Mouse (Mus musculus): ENCODE data around the gene Ccdc117.
"Not testable (repeated sequence)": the region's sequence is repeated elsewhere in the genome, so short reads cannot be mapped to it uniquely, and the experiment has no call there.

The Ccdc117 gene

GRCm38 (mm10) chr11:5510686-5511085 is 31.3 kb downstream of the Ccdc117 start:
- in situ Hi-C loops (cut with MboI, MseI): not testable (repeated sequence)

GRCm38 (mm10) chr11:5510099-5510391 is 31.9 kb downstream of the Ccdc117 start:
- in situ Hi-C loops (cut with MboI, MseI): no loop called here

DNA sequence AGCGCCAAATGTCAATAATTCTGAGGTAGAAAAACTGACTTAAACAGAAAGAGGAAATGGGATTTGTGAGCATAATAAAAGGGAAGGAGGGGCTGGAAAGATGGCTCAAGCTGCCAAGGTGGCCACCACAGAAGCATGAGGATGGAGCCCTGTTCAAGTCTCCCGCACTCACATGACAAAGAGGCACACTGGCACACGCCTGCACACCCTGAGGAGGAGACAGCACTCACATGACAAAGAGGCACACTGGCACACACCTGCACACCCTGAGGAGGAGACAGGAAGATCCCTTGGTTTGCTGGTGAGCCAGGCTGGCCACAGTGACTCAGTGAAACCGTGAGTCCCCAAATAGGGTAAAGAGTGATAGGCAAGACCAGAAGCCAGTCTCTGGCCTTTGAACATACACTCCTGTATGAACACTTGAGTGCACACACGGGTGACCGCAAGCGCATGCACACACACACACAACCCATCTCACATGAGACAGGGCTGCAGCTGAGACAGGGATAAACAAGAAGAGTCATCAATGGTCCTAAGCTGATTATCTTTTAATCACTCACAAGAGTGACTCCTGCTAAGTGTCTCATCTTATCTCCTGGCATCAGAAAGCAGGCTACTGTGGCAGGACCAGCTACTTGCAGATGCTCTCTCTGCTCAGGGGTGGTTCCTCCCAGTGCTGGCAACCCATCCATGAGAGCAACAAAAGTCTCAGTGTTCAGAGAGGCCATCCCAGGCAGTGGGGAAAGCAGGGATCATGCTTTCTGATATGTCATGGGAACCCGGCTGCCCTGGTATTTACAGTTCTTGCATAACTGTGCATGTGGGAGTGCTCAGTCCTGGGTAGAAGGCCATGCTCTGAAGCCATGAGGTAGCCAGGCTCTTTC is 32.5 kb downstream of the Ccdc117 start:
- in situ Hi-C loops (cut with MboI, MseI): no loop called here

DNA sequence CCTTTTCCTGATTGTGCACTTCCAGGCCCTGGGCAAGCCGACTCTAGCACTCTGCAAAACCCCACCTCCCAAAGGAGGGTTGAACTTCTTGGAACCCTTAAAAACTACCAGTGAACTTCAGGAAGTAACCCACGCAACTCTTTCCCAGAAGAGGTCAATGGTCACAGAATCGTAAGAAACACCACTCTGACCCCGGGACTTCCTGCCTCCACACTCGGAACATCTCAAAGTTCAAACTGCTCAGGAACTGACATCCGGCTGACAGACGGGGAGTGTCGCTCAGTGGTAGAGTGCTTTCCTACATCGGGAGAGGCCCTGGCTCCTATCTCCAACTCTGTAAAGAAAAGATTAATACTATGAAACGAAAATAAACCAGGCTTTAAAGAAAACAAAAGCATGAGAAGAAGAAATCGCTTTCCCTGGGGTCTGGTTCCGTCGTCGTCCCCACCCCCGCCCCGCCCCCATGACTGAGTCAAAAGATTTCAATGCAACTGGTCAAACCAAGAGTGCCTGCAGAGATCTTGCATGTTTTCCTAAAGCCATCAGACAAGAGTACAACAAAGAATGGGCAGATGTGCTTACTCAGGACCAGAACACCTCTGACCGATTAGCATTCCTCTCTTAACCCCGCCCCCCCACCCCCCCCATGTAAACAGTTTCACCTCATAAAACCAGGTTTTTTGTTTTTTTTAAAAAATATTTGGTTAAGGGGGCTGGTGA is 36.0 kb downstream of the Ccdc117 start:
- in situ Hi-C loops (cut with MboI, MseI): no loop called here

DNA sequence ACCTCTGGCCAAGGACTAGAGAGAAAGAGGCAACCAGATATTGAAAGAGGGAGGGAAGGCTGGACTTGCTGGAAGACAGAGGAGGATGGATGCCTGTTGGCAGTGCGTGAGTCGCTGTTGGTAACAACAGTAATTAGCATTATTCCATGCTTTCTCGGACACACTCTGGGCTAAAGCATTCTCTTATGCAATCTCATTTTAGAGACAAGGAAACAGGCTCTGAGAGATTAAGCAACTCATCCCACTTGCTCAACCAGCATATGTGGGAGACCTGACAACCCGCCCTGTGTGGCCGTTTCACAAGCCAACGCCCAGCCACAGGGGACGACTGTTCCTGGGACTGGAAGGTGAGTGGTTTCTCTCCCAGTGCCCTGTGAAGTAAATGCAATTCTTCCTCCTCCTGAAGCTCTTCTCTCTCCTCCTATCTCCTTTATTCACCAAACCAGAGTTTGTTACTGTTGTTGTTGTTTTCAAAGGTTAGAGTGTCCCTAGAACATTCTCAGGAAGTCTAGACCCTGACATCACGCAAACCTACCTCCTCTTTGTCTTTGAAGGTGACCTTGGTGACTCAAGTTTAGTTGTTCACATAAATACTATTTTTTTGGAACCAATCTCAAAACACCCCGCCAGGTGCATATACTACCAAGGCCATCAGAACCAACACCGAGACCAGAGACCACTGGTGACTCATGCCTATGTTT is 39.5 kb downstream of the Ccdc117 start:
- in situ Hi-C loops (cut with MboI, MseI): no loop called here

- in situ Hi-C loops (cut with MboI, MseI): no loop called here
Measured at GRCm38 (mm10) chr11:5500903-5501741, 40.9 kb downstream of the Ccdc117 start.

- in situ Hi-C loops (cut with MboI, MseI): no loop called here
Measured at GRCm38 (mm10) chr11:5499961-5500644, 41.9 kb downstream of the Ccdc117 start.

DNA sequence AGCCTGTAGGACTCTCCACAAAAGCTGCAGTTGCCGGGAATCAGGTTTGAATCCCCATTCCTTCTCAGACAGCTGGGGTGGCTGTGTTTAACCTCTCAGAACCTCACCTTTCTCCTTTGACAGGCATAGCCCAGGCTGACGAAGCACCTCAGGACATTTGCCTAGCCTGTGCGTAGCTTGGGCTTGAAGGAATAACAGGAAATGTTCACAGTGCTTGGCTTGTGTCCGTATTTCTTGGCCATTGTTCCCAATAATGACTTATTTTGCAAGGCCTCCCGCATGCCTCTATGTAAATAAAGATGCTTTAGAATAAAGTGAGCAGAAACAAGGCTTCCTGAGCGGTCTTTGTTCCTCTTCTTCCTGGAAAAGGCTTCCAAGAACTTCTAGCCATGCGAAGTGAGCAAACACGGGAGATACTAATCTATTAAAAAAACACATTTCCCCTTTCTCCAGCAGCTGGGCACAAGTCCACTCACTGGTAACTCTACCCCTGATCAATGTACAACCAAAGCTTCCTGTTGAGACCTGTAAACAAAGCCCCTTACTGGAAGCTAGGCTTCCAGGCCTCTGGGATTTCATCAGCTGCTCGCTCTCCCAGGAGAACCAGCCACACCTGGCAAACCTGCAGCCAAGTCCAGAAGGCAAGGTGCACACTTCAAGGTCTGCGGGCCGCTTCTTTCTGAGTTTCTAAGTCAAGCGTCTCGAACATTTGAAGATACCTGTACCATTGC is 42.9 kb downstream of the Ccdc117 start:
- in situ Hi-C loops (cut with MboI, MseI): no loop called here

DNA sequence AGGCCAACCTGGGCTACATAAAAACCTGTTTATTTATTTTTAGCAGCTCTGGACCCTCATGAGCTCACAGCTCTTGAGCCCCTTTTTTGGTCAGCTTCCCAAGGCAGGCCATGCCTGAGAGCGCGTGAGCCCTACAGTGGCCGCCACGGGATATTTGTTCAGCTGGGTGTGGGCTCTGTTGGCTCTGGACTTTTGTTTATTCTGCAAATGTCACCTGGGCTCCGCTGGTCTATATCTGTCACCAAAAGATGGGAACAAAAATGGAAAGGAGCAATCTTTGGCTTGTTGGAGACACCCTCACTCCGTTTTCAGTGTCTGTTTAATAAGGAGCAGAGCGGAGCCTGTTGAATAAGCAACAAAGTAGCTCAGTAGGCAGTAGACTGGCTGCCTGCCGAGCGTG is 43.6 kb downstream of the Ccdc117 start:
- in situ Hi-C loops (cut with MboI, MseI): no loop called here

DNA sequence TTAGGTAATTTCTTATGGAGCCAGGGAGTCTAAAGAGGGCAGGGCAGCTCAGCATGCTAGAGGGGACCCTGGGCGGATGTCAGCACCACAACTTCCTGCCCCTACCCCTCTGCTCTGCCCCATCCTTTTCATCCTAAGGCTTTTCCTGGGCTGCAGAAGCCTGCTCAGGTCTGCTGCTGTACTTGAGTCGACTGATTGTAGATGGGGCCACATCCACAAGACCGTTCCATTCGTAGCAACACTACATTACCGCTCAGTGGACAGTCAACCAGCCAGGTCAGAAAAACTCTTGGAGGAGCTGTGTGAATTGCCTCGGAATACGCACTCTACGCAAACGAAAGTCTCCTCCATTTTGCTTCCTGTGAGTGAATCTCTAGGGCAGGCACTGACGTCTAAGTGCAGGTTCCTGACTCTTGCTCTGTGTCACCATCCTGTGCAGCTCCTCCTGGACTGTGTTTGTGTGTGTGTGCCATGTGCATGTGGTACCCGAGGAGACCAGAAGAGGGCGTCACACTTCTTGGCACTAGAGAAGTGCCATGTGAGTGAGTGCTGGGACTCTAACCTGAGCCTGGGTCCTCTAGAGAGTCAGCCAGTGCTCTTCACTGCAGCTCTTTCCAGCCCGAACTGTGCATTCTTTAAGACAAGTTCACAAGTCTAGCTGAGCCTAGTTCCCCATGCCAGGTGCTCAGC is 45.3 kb downstream of the Ccdc117 start:
- in situ Hi-C loops (cut with MboI, MseI): no loop called here

- in situ Hi-C loops (cut with MboI, MseI): no loop called here
Measured at GRCm38 (mm10) chr11:5495906-5496305, 46.1 kb downstream of the Ccdc117 start.

DNA sequence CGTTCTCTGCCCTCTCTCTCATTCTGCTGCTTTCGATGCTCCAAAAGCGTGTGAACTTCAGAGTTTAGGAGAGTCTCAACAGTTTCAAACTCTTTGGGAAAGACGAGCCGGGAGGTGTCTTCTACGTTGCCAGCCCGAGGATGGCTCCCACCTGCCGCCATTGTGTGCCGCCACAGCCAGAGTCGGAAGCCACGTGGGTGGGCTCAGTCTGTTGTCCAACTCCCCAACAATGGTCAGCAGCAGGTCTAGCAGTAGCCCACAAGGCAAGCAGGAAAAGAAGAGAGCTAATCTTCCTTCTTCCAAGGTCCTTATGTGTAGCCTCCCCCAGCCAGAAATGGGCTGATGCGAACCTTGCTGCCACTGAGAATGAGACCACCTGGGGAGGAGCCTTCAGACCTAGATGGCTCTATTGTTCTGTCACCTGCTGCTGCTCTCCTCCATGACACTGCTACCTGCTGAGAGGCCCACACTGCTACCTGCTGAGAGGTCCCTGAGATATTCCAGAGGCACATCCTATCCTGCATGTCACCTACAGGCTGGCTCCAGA is 46.6 kb downstream of the Ccdc117 start:
- in situ Hi-C loops (cut with MboI, MseI): no loop called here

DNA sequence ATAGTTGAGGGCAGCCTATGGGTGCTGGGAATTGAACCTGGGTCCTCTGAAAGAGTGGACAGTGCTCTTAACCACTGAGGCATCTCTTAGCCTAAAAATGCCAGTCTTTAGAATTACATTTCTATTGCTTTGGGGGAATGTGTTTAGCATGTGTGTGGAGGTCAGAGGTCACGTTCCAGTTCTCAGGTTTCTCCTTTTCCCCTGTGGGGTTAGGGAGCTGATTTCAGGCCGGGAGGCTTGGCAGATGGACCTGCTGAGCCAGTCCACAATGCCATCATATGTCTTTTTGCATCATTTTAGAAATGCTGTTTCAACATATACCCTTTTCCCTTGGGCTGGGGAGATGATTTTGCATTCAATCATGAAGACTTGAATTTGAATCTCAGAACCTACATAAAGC is 48.1 kb downstream of the Ccdc117 start:
- in situ Hi-C loops (cut with MboI, MseI): loop anchor here (5.0 kb wide), 1 partner anchor 133 kb away; no protein-coding TSS in a partner anchor

DNA sequence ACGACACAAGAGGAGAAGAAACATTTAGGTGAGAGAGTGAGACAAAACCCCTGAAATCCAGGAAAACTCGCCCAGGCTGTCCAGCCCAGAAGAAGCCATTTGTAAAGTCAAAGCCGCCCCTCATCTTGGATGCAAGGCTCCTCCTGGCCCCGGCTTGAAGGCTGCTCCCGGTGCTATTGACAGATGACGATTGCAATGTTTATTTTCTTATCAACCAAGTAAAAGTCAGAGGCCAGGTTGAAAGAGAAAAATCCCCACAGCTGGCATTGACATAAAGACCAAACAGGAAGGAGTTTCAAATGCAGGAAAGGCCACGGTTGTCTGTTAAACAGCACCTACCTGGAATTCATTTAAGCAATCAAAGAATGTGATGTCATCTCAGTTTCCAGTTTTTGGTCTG is 50.1 kb downstream of the Ccdc117 start:
- in situ Hi-C loops (cut with MboI, MseI): loop anchor here (5.0 kb wide), 1 partner anchor 135 kb away; no protein-coding TSS in a partner anchor

GRCm38 (mm10) chr11:5490989-5491656 is 50.9 kb downstream of the Ccdc117 start:
- in situ Hi-C loops (cut with MboI, MseI): loop anchor here (5.0 kb wide), 1 partner anchor 136 kb away; no protein-coding TSS in a partner anchor

DNA sequence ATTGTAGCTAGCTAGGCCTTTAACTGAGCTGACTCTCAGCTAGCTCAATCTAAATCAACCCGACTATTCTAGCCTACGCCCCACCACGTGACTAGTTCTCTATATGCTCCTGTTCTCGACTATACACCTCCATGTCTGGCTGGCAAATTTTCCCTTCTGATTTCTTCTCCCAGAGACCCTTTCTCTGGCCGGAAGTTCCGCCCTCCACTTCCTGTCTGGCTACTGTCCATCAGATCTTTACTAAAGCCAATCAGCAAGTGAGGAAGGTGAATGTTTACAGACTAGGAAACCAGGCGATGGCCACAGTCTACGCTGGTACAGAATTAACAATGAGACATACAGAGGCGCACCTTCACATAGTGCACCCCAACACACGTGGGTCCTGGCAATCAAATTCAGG is 52.6 kb downstream of the Ccdc117 start:
- in situ Hi-C loops (cut with MboI, MseI): loop anchor here (5.0 kb wide), 1 partner anchor 33 kb away; the partner anchor contains the start of gene Xbp1

DNA sequence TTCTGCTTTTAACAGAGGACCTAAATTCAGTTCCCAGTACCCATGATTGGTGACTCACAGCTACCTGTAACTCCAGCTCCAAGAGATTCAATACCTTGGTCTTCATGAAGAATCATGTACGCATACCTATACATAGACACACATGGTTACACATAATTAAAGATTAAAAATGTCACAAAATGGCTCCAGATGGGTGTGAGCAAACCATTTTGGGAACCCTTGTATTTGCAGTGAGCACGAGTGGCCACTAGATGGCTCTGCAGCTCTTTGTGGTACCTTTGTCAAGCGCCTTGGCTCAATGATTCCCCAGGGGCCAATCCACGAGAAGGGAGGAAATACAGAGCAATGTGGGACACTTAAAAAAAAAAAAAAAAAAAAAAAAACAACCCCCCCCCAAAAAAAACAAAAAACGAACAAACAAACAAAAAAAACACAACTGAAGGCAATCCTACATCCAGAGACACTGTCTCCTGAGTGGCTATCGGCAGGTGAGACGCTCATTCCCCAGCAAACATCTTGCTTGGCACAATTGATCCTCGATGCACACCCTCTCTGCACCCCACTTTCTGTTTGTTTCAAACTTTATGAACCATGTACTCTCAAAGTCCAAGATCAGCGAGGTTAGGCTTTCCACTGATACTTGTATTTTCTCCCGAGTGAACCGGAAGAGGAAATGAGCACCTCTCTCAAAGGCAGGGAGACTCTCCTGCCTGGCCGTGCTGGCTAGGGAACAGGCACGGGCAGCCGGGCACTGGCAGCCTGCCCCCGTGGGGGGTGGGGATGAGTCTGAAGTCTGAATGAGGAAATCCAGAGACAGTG is 56.6 kb downstream of the Ccdc117 start:
- in situ Hi-C loops (cut with MboI, MseI): loop anchor here (5.0 kb wide), 1 partner anchor 37 kb away; the partner anchor contains the start of gene Xbp1

- in situ Hi-C loops (cut with MboI, MseI): no loop called here
Measured at GRCm38 (mm10) chr11:5482581-5482980, 59.4 kb downstream of the Ccdc117 start.
